Mouse (Mus musculus): ENCODE data around the gene Mindy4. TPM values are rescaled to one million over a fixed set of nuclear protein-coding genes. Genes with fewer than 3 reads are reported as not detected.

Mindy4 gene
- polyA plus RNA-seq, 1 experiment, result 7.2 TPM

- no peak for TF ChIP-seq POLR2A (IDR thresholded peaks at IDR 0.05; ENCODE audit: extremely low read depth, insufficient read depth, low read length)
- no peak for TF ChIP-seq CTCF (IDR thresholded peaks at IDR 0.05; ENCODE audit: extremely low read depth, insufficient read depth, low read length)
- Histone ChIP-seq H3K4me3 (ENCODE audit: insufficient read depth, low read length) (no peak overlapping the region), H3K4me1 (ENCODE audit: control insufficient read depth, insufficient read depth, low read length) (no peaks in the 10 kb centered on the region; the same call in 1 of the 2 replicates), H3K27ac (ENCODE audit: insufficient read depth, low read length) (no peak overlapping the region)
These were observed 4.1 kb upstream of the Mindy4 start for GRCm38 (mm10) chr6:55199047-55199446.

GRCm38 (mm10) chr6:55203931-55204330 is 748 bp downstream of the Mindy4 start:
- Histone ChIP-seq H3K4me3 (ENCODE audit: insufficient read depth, low read length) (peak overlapping the region; percentile 51), H3K4me1 (ENCODE audit: control insufficient read depth, insufficient read depth, low read length) (no peaks in the 10 kb centered on the region; the same call in 1 of the 2 replicates), H3K27ac (ENCODE audit: insufficient read depth, low read length) (no peak overlapping the region)
- TF ChIP-seq POLR2A (IDR thresholded peaks at IDR 0.05; ENCODE audit: extremely low read depth, insufficient read depth, low read length) (no peak), CTCF (IDR thresholded peaks at IDR 0.05; ENCODE audit: extremely low read depth, insufficient read depth, low read length) (no peak)

- Histone ChIP-seq H3K27ac (ENCODE audit: insufficient read depth, low read length) (no peak overlapping the region), H3K4me3 (ENCODE audit: insufficient read depth, low read length) (no peak overlapping the region), H3K4me1 (ENCODE audit: control insufficient read depth, insufficient read depth, low read length) (no peaks in the 10 kb centered on the region; the same call in 1 of the 2 replicates)
- no peak for TF ChIP-seq CTCF (IDR thresholded peaks at IDR 0.05; ENCODE audit: extremely low read depth, insufficient read depth, low read length)
- TF ChIP-seq POLR2A (IDR thresholded peaks at IDR 0.05; ENCODE audit: extremely low read depth, insufficient read depth, low read length), result no peak
These were observed 4.6 kb downstream of the Mindy4 start for GRCm38 (mm10) chr6:55207786-55208185.

- no peak for TF ChIP-seq CTCF (IDR thresholded peaks at IDR 0.05; ENCODE audit: extremely low read depth, insufficient read depth, low read length)
- TF ChIP-seq POLR2A (IDR thresholded peaks at IDR 0.05; ENCODE audit: extremely low read depth, insufficient read depth, low read length), result no peak
These were observed 7.5 kb downstream of the Mindy4 start for GRCm38 (mm10) chr6:55210423-55211365.

GRCm38 (mm10) chr6:55214541-55214940 is 11.4 kb downstream of the Mindy4 start:
- Histone ChIP-seq H3K27ac (ENCODE audit: insufficient read depth, low read length) (no peak overlapping the region), H3K4me1 (ENCODE audit: control insufficient read depth, insufficient read depth, low read length) (no peaks in the 10 kb centered on the region), H3K4me3 (ENCODE audit: insufficient read depth, low read length) (no peak overlapping the region)
- TF ChIP-seq POLR2A (IDR thresholded peaks at IDR 0.05; ENCODE audit: extremely low read depth, insufficient read depth, low read length), result no peak
- no peak for TF ChIP-seq CTCF (IDR thresholded peaks at IDR 0.05; ENCODE audit: extremely low read depth, insufficient read depth, low read length)

More at GRCm38 (mm10) chr6:55210423-55211365, 7.5 kb downstream of the Mindy4 start:
- Histone ChIP-seq H3K4me3 (ENCODE audit: insufficient read depth, low read length) (no peak overlapping the region), H3K27ac (ENCODE audit: insufficient read depth, low read length) (no peak overlapping the region), H3K4me1 (ENCODE audit: control insufficient read depth, insufficient read depth, low read length) (no peaks in the 10 kb centered on the region)

- Histone ChIP-seq H3K27ac (ENCODE audit: insufficient read depth, low read length) (no peak overlapping the region), H3K4me1 (ENCODE audit: control insufficient read depth, insufficient read depth, low read length) (no peaks in the 10 kb centered on the region), H3K4me3 (ENCODE audit: insufficient read depth, low read length) (no peak overlapping the region)
- TF ChIP-seq CTCF (IDR thresholded peaks at IDR 0.05; ENCODE audit: extremely low read depth, insufficient read depth, low read length) (no peak), POLR2A (IDR thresholded peaks at IDR 0.05; ENCODE audit: extremely low read depth, insufficient read depth, low read length) (no peak)
These were observed 15.0 kb downstream of the Mindy4 start for GRCm38 (mm10) chr6:55218232-55218631.

- Histone ChIP-seq H3K4me3 (ENCODE audit: insufficient read depth, low read length) (no peak overlapping the region), H3K4me1 (ENCODE audit: control insufficient read depth, insufficient read depth, low read length) (no peaks in the 10 kb centered on the region), H3K27ac (ENCODE audit: insufficient read depth, low read length) (no peak overlapping the region)
- TF ChIP-seq CTCF (IDR thresholded peaks at IDR 0.05; ENCODE audit: extremely low read depth, insufficient read depth, low read length) (no peak), POLR2A (IDR thresholded peaks at IDR 0.05; ENCODE audit: extremely low read depth, insufficient read depth, low read length) (no peak)
These were observed 20.8 kb downstream of the Mindy4 start for GRCm38 (mm10) chr6:55223986-55224385.

- no peaks in the 10 kb centered on the region for H3K4me1 ChIP-seq (ENCODE audit: control insufficient read depth, insufficient read depth, low read length)
- H3K27ac ChIP-seq (ENCODE audit: insufficient read depth, low read length), result no peak overlapping the region
- no peak for TF ChIP-seq CTCF (IDR thresholded peaks at IDR 0.05; ENCODE audit: extremely low read depth, insufficient read depth, low read length)
- no peak overlapping the region for H3K4me3 ChIP-seq (ENCODE audit: insufficient read depth, low read length)
These were observed 26.9 kb downstream of the Mindy4 start for GRCm38 (mm10) chr6:55230048-55230447.

- no peak overlapping the region for H3K4me3 ChIP-seq (ENCODE audit: insufficient read depth, low read length)
- TF ChIP-seq POLR2A (IDR thresholded peaks at IDR 0.05; ENCODE audit: extremely low read depth, insufficient read depth, low read length) (no peak), CTCF (IDR thresholded peaks at IDR 0.05; ENCODE audit: extremely low read depth, insufficient read depth, low read length) (no peak)
- no peak overlapping the region for H3K27ac ChIP-seq (ENCODE audit: insufficient read depth, low read length)
- H3K4me1 ChIP-seq (ENCODE audit: control insufficient read depth, insufficient read depth, low read length), result no peaks in the 10 kb centered on the region
These were observed 28.9 kb downstream of the Mindy4 start for GRCm38 (mm10) chr6:55232101-55232500.
